8 mouse cellular contexts compared by ENCODE assay signal in genomic region chr9:122569511-122570455, GRCm38 (mm10).
DNase-seq lines count a peak whose midpoint lies in the region; ATAC-seq and TF ChIP-seq lines count a peak whose summit lies in the region.

No protein-coding gene starts in this region.

- H3K4me1 ChIP-seq in heart, embryonic 12.5 days (replicated peaks) = peaks cover 45% of the 10 kb centered on the region
- H3K4me1 ChIP-seq in heart, adult 2 months (ENCODE audit: control insufficient read depth, insufficient read depth, low read length) = no peaks in the 10 kb centered on the region
- H3K4me1 ChIP-seq in E14TG2a.4 (replicated peaks; ENCODE audit: low read depth, low read length) = peaks cover 37% of the 10 kb centered on the region
- H3K4me1 ChIP-seq in forebrain, embryonic 11.5 days (replicated peaks; ENCODE audit: control insufficient read depth, insufficient read depth, low read length) = peaks cover 17% of the 10 kb centered on the region; the same call in 1 of the 2 replicates
- no peaks in the 10 kb centered on the region; the same call in 1 of the 2 replicates for H3K4me1 ChIP-seq in liver, embryonic 13.5 days (replicated peaks)

- H3K36me3 ChIP-seq in heart, embryonic 12.5 days = no peaks in the 10 kb centered on the region
- no peaks in the 10 kb centered on the region for H3K36me3 ChIP-seq in heart, adult 2 months (ENCODE audit: control insufficient read depth, insufficient read depth, low read length)
- H3K36me3 ChIP-seq in E14TG2a.4 (ENCODE audit: insufficient read depth, low read length) = no peaks in the 10 kb centered on the region
- no peaks in the 10 kb centered on the region for H3K36me3 ChIP-seq in forebrain, embryonic 11.5 days (ENCODE audit: control insufficient read depth, insufficient read depth, low read length)
- H3K36me3 ChIP-seq in liver, embryonic 13.5 days = no peaks in the 10 kb centered on the region

- TF ChIP-seq EP300 in heart, adult 2 months (IDR thresholded peaks at IDR 0.05; ENCODE audit: insufficient read depth, low read depth, low read length) = no peak

- no peak for TF ChIP-seq CTCF in heart, adult 2 months (IDR thresholded peaks at IDR 0.05)
- TF ChIP-seq CTCF in E14TG2a.4 (conservative IDR thresholded peaks at IDR 0.05; ENCODE audit: low read length) = no peak

- no peak overlapping the region for H3K27ac ChIP-seq in heart, embryonic 12.5 days (ENCODE audit: poor library complexity, severe bottlenecking)
- H3K27ac ChIP-seq in heart, adult 2 months = no peak overlapping the region
- no peak overlapping the region for H3K27ac ChIP-seq in forebrain, embryonic 11.5 days (ENCODE audit: low read depth, low read length)
- H3K27ac ChIP-seq in liver, embryonic 13.5 days = no peak overlapping the region

- peak overlapping the region; percentile 78 for H3K4me2 ChIP-seq in heart, embryonic 12.5 days
- H3K4me2 ChIP-seq in forebrain, embryonic 11.5 days (ENCODE audit: low read depth, low read length, severe bottlenecking) = peak overlapping the region; percentile 77
- H3K4me2 ChIP-seq in liver, embryonic 13.5 days = peak overlapping the region; percentile 40

- peaks cover 87% of the 10 kb centered on the region for H3K27me3 ChIP-seq in heart, embryonic 12.5 days (replicated peaks)
- H3K27me3 ChIP-seq in heart, adult 2 months (ENCODE audit: control insufficient read depth, insufficient read depth, low read length) = peaks cover 34% of the 10 kb centered on the region
- H3K27me3 ChIP-seq in E14TG2a.4 (ENCODE audit: insufficient read depth, low read length) = peaks cover 80% of the 10 kb centered on the region
- H3K27me3 ChIP-seq in forebrain, embryonic 11.5 days (ENCODE audit: control insufficient read depth, insufficient read depth, low read length) = peaks cover 71% of the 10 kb centered on the region
- peaks cover 89% of the 10 kb centered on the region for H3K27me3 ChIP-seq in liver, embryonic 13.5 days

- TF ChIP-seq POLR2A in heart, adult 2 months (IDR thresholded peaks at IDR 0.05; ENCODE audit: insufficient read depth, low read depth, low read length) = no peak

- no peaks in the 10 kb centered on the region for H3K79me2 ChIP-seq in heart, adult 2 months (replicated peaks; ENCODE audit: control insufficient read depth, insufficient read depth, low read length)

- 0 out of 2 replicates have a peak, but pooled peaks have one; percentile 28 for ATAC-seq in heart, embryonic 12.5 days (ENCODE audit: insufficient number of reproducible peaks, low FRiP score)
- 0 out of 2 replicates have a peak, but pooled peaks have one; percentile 1 for ATAC-seq in forebrain, embryonic 11.5 days (replicated peaks; ENCODE audit: low FRiP score)
- ATAC-seq in liver, embryonic 13.5 days (ENCODE audit: low read depth) = no peak

- no peaks in the 10 kb centered on the region for H3K9me3 ChIP-seq in heart, embryonic 12.5 days (replicated peaks)
- H3K9me3 ChIP-seq in E14TG2a.4 (ENCODE audit: low read length) = no peaks in the 10 kb centered on the region
- no peaks in the 10 kb centered on the region for H3K9me3 ChIP-seq in forebrain, embryonic 11.5 days (ENCODE audit: control insufficient read depth, low read length)
- H3K9me3 ChIP-seq in liver, embryonic 13.5 days (replicated peaks) = no peaks in the 10 kb centered on the region

- intact Hi-C loops in heart, adult 2 months (cut with DNase I) = no loop called here
- intact Hi-C loops in gastrocnemius, postnatal 14 days (cut with DNase I; ENCODE audit: low total_unique reads) = no loop called here

- H3K9ac ChIP-seq in heart, embryonic 12.5 days = no peak overlapping the region
- no peak overlapping the region for H3K9ac ChIP-seq in heart, adult 2 months (ENCODE audit: low read depth, low read length)
- H3K9ac ChIP-seq in forebrain, embryonic 11.5 days (ENCODE audit: low read length) = no peak overlapping the region
- H3K9ac ChIP-seq in liver, embryonic 13.5 days = no peak overlapping the region

- H3K4me3 ChIP-seq in heart, embryonic 12.5 days = peak overlapping the region; percentile 45
- no peak overlapping the region for H3K4me3 ChIP-seq in heart, adult 2 months
- H3K4me3 ChIP-seq in E14TG2a.4 (replicated peaks; ENCODE audit: low read length) = peak overlapping the region; percentile 75
- H3K4me3 ChIP-seq in forebrain, embryonic 11.5 days (ENCODE audit: low read depth, low read length) = peak overlapping the region; percentile 35
- 0 out of 2 replicates have a peak overlapping the region, but pooled peaks have one; percentile 27 for H3K4me3 ChIP-seq in liver, embryonic 13.5 days (replicated peaks)

- WGBS in heart, embryonic 12.5 days = 1% methylated on average over 48 of the region's 48 CpGs
- 2% methylated on average over 48 of the region's 48 CpGs for WGBS in heart, adult 2 months
- under 1% methylated on average over 48 of the region's 48 CpGs for WGBS in forebrain, embryonic 11.5 days
- WGBS in liver, embryonic 13.5 days (ENCODE audit: insufficient replicate concordance) = 3% methylated on average over 48 of the region's 48 CpGs

- DNase-seq in heart, adult 2 months = no peak
- DNase-seq in forebrain, embryonic 11.5 days (ENCODE audit: low spot score) = peak; percentile 63
- DNase-seq in liver, embryonic 13.5 days = no peak
- no peak for DNase-seq in cerebellum, postnatal 36 days
- DNase-seq in thymus, postnatal 10 days (ENCODE audit: low spot score in 2 of 2) = no peak
- no peak for DNase-seq in gastrocnemius, postnatal 14 days
